Mouse (Mus musculus): ENCODE results near the gene Map3k1. TPM values are rescaled to one million over a fixed set of nuclear protein-coding genes. Genes with fewer than 3 reads are reported as not detected.

Map3k1 gene
- total and polyA plus RNA-seq, 3 experiments, result 10.7 to 48.7 (median 13.4) TPM

DNA sequence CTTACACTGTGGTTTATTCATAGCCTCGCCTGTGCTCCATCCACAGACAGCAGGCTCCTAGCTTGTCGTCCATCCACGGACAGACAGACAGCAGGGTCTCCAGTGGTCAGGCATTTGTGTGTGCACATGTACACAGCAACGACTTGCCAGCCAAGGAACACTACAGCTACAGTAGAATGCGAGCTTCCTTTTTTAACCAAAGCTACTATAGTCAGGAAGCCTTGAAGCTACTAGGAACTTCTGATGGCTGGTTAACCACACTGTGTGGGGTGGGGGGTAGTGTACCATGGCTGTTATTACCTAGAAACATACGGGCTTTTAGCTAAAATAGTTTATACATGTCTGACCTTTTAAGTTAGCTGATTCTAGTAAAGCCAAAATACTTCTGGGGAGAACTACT, 30.2 kb downstream of the Map3k1 start:
- in situ Hi-C loops (cut with MboI; ENCODE audit: low pct_ligation_motif_present, low pct_unique_long_range_greater_than_20kb, low sequenced_read_pairs) (loop anchor here (25.0 kb wide), 1 partner anchor 759 kb away; no protein-coding TSS in a partner anchor), dilution Hi-C loops (cut with MboI; ENCODE audit: extremely low pct_ligation_motif_present, extremely low pct_unique_long_range_greater_than_20kb, low sequenced_read_pairs) (loop anchor here (25.0 kb wide), 1 partner anchor 459 kb away; no protein-coding TSS in a partner anchor)
- no peak overlapping the region for H3K4me3 ChIP-seq (replicated peaks in 1 of 3; ENCODE audit: low read depth in 2 of 3, low read length in 2 of 3, poor library complexity in 1 of 3)
- H3K4me1 ChIP-seq (ENCODE audit: control insufficient read depth in 1 of 2, insufficient read depth in 2 of 2), result peaks cover 2 to 38% of the 10 kb centered on the region in 2 experiments; a peak in 2 of 4 replicates
- H3K9me3 ChIP-seq (replicated peaks; ENCODE audit: low read length), result no peaks in the 10 kb centered on the region
- H3K9ac ChIP-seq (ENCODE audit: insufficient read depth, low read depth), result no peak overlapping the region
- H3K4me2 ChIP-seq (ENCODE audit: insufficient read depth, low read depth, poor library complexity, severe bottlenecking), result no peak overlapping the region
- DNase-seq (ENCODE audit: extremely low read depth), result no peak
- H3K79me2 ChIP-seq (replicated peaks; ENCODE audit: control insufficient read depth, extremely low read depth, insufficient read depth, poor library complexity, severe bottlenecking), result peaks cover 35% of the 10 kb centered on the region
- H3K27me3 ChIP-seq (replicated peaks), result no peaks in the 10 kb centered on the region
- no peak overlapping the region for H3K27ac ChIP-seq (ENCODE audit: insufficient read depth, low read depth)
- TF ChIP-seq TCF12 (IDR thresholded peaks at IDR 0.05; ENCODE audit: low read depth, low read length) (no peak), MXI1 (IDR thresholded peaks at IDR 0.05; ENCODE audit: low read depth, low read length) (no peak)
- H3K36me3 ChIP-seq (replicated peaks in 1 of 2; ENCODE audit: control insufficient read depth in 1 of 2, insufficient read depth in 1 of 2, low read length in 1 of 2), result peaks cover 24 to 73% of the 10 kb centered on the region in 2 experiments

GRCm38 (mm10) chr13:111777865-111778264, 30.9 kb downstream of the Map3k1 start:
- Histone ChIP-seq H3K4me1 (ENCODE audit: control insufficient read depth in 1 of 2, insufficient read depth in 2 of 2) (peaks cover 2 to 40% of the 10 kb centered on the region in 2 experiments; a peak in 2 of 4 replicates), H3K4me2 (ENCODE audit: insufficient read depth, low read depth, poor library complexity, severe bottlenecking) (no peak overlapping the region), H3K36me3 (replicated peaks in 1 of 2; ENCODE audit: control insufficient read depth in 1 of 2, insufficient read depth in 1 of 2, low read length in 1 of 2) (peaks cover 22 to 73% of the 10 kb centered on the region in 2 experiments), H3K9me3 (replicated peaks; ENCODE audit: low read length) (no peaks in the 10 kb centered on the region), H3K4me3 (replicated peaks in 1 of 3; ENCODE audit: low read depth in 2 of 3, low read length in 2 of 3, poor library complexity in 1 of 3) (no peak overlapping the region), H3K9ac (ENCODE audit: insufficient read depth, low read depth) (no peak overlapping the region), H3K79me2 (replicated peaks; ENCODE audit: control insufficient read depth, extremely low read depth, insufficient read depth, poor library complexity, severe bottlenecking) (peaks cover 28% of the 10 kb centered on the region), H3K27ac (ENCODE audit: insufficient read depth, low read depth) (no peak overlapping the region), H3K27me3 (replicated peaks) (no peaks in the 10 kb centered on the region)
- TF ChIP-seq MAX (IDR thresholded peaks at IDR 0.05; ENCODE audit: low read length) (no peak), MYC (IDR thresholded peaks at IDR 0.05; ENCODE audit: low read depth, low read length) (no peak)
- dilution Hi-C loops (cut with MboI; ENCODE audit: extremely low pct_ligation_motif_present, extremely low pct_unique_long_range_greater_than_20kb, low sequenced_read_pairs), result loop anchor here (25.0 kb wide), 1 partner anchor 459 kb away; no protein-coding TSS in a partner anchor
- in situ Hi-C loops (cut with MboI; ENCODE audit: low pct_ligation_motif_present, low pct_unique_long_range_greater_than_20kb, low sequenced_read_pairs), result loop anchor here (25.0 kb wide), 1 partner anchor 759 kb away; no protein-coding TSS in a partner anchor
- no peak for DNase-seq (ENCODE audit: extremely low read depth)

GRCm38 (mm10) chr13:111777179-111777578, 31.6 kb downstream of the Map3k1 start:
- H3K9ac ChIP-seq (ENCODE audit: insufficient read depth, low read depth), result no peak overlapping the region
- peaks cover 2 to 47% of the 10 kb centered on the region in 2 experiments; a peak in 2 of 4 replicates for H3K4me1 ChIP-seq (ENCODE audit: control insufficient read depth in 1 of 2, insufficient read depth in 2 of 2)
- dilution Hi-C loops (cut with MboI; ENCODE audit: extremely low pct_ligation_motif_present, extremely low pct_unique_long_range_greater_than_20kb, low sequenced_read_pairs), result loop anchor here (25.0 kb wide), 1 partner anchor 460 kb away; no protein-coding TSS in a partner anchor
- in situ Hi-C loops (cut with MboI; ENCODE audit: low pct_ligation_motif_present, low pct_unique_long_range_greater_than_20kb, low sequenced_read_pairs), result loop anchor here (25.0 kb wide), 1 partner anchor 760 kb away; no protein-coding TSS in a partner anchor
- H3K79me2 ChIP-seq (replicated peaks; ENCODE audit: control insufficient read depth, extremely low read depth, insufficient read depth, poor library complexity, severe bottlenecking), result peaks cover 28% of the 10 kb centered on the region
- H3K9me3 ChIP-seq (replicated peaks; ENCODE audit: low read length), result no peaks in the 10 kb centered on the region
- no peak for DNase-seq (ENCODE audit: extremely low read depth)
- no peak for TF ChIP-seq NRF1 (IDR thresholded peaks at IDR 0.05; ENCODE audit: low read depth, low read length)
- TF ChIP-seq USF1 (IDR thresholded peaks at IDR 0.05; ENCODE audit: low read depth, low read length), result no peak
- no peak for TF ChIP-seq ZKSCAN1 (IDR thresholded peaks at IDR 0.05; ENCODE audit: borderline replicate concordance, low read depth, low read length)
- TF ChIP-seq CHD1 (IDR thresholded peaks at IDR 0.05; ENCODE audit: low read depth, low read length), result no peak
- no peak for TF ChIP-seq IRF4 (IDR thresholded peaks at IDR 0.05; ENCODE audit: low read depth, low read length)
- TF ChIP-seq ELF1 (IDR thresholded peaks at IDR 0.05; ENCODE audit: low read depth, low read length), result no peak
- no peak for TF ChIP-seq MAX (IDR thresholded peaks at IDR 0.05; ENCODE audit: low read length)
- no peak for TF ChIP-seq POLR2A (IDR thresholded peaks at IDR 0.05; ENCODE audit: low read depth, low read length)
- TF ChIP-seq JUN (IDR thresholded peaks at IDR 0.05; ENCODE audit: insufficient read depth, low read depth, low read length), result no peak
- TF ChIP-seq RCOR1 (conservative IDR thresholded peaks at IDR 0.05; ENCODE audit: low read depth, low read length), result no peak
- H3K36me3 ChIP-seq (replicated peaks in 1 of 2; ENCODE audit: control insufficient read depth in 1 of 2, insufficient read depth in 1 of 2, low read length in 1 of 2), result peaks cover 24 to 73% of the 10 kb centered on the region in 2 experiments
- no peak overlapping the region for H3K4me2 ChIP-seq (ENCODE audit: insufficient read depth, low read depth, poor library complexity, severe bottlenecking)
- no peak overlapping the region for H3K4me3 ChIP-seq (replicated peaks in 1 of 3; ENCODE audit: low read depth in 2 of 3, low read length in 2 of 3, poor library complexity in 1 of 3)
- no peak overlapping the region for H3K27ac ChIP-seq (ENCODE audit: insufficient read depth, low read depth)
- no peaks in the 10 kb centered on the region for H3K27me3 ChIP-seq (replicated peaks)
